Mouse (Mus musculus): ENCODE results near the gene Gm43064. TPM values are rescaled to one million over a fixed set of nuclear protein-coding genes. Genes with fewer than 3 reads are reported as not detected.
"Not testable (repeated sequence)": the region's sequence is repeated elsewhere in the genome, so short reads cannot be mapped to it uniquely, and the experiment has no call there.

The Gm43064 gene
- total RNA-seq, 2 experiments from 2014 or later = 0.12 TPM

- intact Hi-C loops (cut with DNase I); DNase-seq: not testable (repeated sequence)
These were observed 17.3 kb upstream of the Gm43064 start for GRCm38 (mm10) chr3:103792111-103792406.

DNA sequence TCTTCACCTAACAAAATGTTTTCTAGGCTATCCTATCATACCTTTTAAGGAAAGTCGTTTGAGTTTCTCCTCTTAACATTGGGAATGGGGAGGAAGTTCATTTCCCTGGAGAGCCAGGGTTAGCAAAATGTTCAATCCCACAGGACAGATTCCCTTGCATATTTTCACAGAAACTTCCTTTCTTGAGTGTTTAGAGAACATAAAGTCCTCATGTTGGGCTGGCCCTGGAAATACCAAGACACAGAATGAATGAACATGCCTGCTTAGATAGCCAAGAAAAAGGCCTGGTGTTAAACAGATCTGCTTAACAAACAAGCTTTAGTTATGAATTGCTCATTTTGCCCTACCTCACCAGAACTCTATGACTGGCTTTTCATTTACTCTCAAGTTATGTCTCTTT lies 16.8 kb upstream of the Gm43064 start:
- DNase-seq = no peak
- intact Hi-C loops (cut with DNase I) = no loop called here

DNA sequence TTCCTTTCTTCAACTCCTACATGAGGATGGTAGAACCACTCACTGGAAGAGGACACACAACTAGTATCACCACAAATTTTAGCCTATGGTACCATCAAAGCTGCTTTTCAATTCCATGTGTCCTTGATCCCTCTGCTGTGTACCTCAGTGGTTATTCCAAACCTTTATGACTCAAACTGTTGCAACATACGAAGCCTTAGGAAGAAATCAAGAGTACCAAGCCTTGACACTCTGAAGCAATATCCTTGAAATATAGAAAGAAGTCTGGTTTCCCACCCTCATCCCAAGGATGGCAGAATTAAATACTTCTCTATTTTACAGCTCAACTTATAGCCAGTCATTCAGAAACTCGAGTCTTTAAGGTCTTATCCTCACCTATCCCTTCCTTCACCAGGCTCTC lies 13.0 kb upstream of the Gm43064 start:
- intact Hi-C loops (cut with DNase I) = no loop called here
- DNase-seq = no peak

GRCm38 (mm10) chr3:103799507-103799906 lies 9.9 kb upstream of the Gm43064 start:
- intact Hi-C loops (cut with DNase I) = no loop called here
- DNase-seq = no peak

DNA sequence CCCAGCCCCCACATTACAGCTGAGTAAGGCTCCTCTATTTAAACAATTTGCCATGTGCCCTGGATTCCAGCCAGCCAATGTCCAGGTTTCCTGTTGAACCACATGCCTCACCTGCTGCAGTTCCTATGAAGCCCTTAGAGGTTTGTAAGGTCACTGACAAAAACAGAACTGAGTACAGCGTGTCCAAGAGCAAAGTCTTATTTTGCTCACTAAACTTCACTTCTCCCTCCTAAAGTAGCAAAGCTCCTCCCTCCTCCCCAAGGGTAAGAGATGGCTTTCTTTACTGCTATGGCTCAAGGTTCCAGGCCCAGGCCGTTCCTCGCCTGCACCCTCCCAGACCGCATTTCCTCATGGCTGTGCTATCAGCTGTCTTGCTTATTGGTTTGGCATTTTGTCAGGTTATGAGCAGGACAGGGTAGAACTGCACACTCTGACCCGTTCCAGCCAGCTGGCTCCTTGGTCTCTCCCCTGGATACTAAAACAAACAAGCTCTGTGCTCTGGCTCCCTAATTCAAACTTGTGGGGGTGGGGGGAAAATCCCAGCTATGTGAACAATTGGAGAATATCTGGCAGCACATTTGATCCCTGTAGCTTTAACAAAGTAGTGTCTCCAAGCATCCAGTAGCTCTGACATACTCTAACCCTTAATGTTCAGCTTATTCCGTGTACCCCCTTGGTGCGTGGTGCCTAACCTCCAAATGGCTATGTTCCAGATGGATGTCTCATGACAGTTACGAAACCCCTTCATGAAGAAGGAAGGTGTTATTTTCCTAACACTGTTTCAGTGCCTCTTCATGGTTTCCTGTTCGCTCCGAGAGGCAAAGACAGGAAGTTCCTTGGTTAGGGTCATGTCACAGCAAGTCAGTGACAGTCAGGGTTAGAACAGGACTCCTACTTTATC lies 7.5 kb upstream of the Gm43064 start:
- DNase-seq = peak; percentile 84 to 85
- intact Hi-C loops (cut with DNase I) = no loop called here

GRCm38 (mm10) chr3:103802861-103803260 lies 6.5 kb upstream of the Gm43064 start:
- no peak for DNase-seq
- intact Hi-C loops (cut with DNase I) = no loop called here

DNA sequence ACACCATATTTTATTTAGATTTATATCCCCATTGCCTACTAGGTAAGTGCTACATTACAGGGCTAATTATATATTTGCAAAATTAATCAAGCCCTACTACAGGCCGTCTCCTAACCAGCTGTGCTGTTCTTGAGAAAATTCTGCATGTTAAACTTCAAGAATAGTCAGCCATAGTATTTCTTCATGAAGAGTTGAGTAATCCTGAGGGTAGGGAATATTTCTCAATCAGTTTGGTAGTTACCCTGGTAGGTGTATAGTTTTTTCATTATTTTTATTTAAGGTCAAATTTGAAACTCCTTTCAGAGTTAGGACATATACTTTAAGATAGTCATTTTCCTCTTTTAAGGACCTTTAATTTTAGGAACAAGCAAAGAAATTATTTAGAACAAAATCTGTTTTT lies 3.7 kb upstream of the Gm43064 start:
- intact Hi-C loops (cut with DNase I) = loop anchor here (5.0 kb wide), 1 partner anchor 33 kb away; no protein-coding TSS in a partner anchor
- DNase-seq = no peak

DNA sequence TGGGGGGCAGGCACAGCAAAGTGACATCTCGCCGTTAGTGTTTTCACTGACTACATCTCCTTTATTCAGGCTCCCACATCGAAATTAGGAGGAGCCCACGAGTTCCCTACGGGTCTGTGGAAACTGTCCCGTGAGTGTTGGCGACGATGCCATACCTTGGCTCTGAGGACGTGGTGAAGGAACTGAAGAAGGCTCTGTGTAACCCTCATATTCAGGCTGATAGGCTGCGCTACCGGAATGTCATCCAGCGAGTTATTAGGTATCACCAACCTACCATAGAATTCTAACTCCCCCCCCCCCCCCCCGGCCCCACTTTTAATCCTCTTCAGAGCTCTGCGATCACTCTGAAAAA lies 402 bp downstream of the Gm43064 start:
- DNase-seq = no peak
- intact Hi-C loops (cut with DNase I) = loop anchor here (1.0 to 5.0 kb wide), 3 partner anchors 18 to 78 kb away; partner anchors contain the start of gene Hipk1

GRCm38 (mm10) chr3:103810967-103811366 lies 1.6 kb downstream of the Gm43064 start:
- intact Hi-C loops (cut with DNase I) = loop anchor here (5.0 kb wide), 1 partner anchor 76 kb away; no protein-coding TSS in a partner anchor
- DNase-seq = no peak

- intact Hi-C loops (cut with DNase I) = loop anchor here (5.0 kb wide), 1 partner anchor 60 kb away; no protein-coding TSS in a partner anchor
- no peak for DNase-seq
These were observed 18.2 kb downstream of the Gm43064 start for GRCm38 (mm10) chr3:103827548-103827947.

DNA sequence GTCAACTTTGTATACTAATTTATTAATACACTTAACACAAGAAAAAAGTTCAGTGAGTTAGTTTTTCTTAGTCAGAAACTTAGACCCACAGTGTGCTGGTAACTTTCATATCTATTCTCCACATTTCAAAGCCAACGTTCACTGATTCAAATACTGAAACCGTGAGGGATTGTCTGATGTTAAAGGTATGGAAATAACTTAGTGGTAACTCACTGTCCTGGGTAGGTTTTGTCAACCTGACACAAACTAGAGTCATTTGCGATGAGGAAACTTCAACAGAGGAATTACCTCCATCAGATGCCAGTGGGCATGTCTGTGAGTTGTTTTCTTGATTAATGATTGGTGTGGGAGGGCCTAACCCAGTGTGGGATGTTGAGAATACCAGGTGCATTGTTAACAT lies 19.7 kb downstream of the Gm43064 start:
- DNase-seq = no peak
- intact Hi-C loops (cut with DNase I) = loop anchor here (5.0 kb wide), 1 partner anchor 58 kb away; no protein-coding TSS in a partner anchor

- DNase-seq; intact Hi-C loops (cut with DNase I): not testable (repeated sequence)
These were observed 21.3 kb downstream of the Gm43064 start for GRCm38 (mm10) chr3:103830681-103831080.

DNA sequence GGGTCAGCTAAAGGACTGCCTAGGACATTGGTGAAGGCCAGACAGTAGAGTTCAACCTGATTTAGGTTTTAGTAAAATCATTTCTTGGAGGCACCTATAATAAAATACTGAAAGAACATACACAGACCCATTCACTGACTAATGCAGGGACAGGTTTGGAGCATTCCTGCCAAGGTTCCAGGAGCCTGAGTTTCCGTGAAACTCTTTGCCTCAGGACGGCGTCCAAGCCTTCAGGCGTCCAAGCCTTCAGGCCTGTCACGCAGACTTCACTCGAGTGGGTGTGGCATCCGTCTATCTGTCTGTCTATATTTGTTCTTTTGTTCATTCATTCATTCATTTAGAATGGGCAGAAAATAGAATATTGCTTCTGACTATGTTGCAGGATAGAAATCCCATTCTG lies 21.8 kb downstream of the Gm43064 start:
- intact Hi-C loops (cut with DNase I) = no loop called here
- DNase-seq = no peak

DNA sequence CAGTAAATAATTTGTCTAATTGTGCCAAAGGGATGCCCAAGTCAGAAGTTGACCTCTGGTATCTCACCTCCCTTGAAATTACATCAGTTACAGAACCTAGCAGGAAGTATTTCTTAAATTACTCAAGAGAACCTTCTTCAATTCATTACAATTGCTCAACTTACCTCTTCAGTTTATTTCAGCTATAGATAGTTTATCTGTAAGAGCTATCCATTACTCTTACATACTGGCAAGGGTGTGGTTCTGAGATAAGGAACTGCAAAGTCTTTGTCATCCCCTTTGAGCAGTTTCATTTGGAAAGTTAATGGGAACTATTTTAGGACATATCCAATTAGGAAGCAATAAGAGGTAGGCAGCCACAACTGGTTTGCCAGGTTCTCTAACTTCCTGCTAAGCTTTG lies 23.1 kb downstream of the Gm43064 start, which contains the start of gene Bcl2l15:
Gene Bcl2l15 (plus strand): TSS at position 176 of the 400 bp plus-strand sequence.
- intact Hi-C loops (cut with DNase I) = no loop called here
- no peak for DNase-seq

GRCm38 (mm10) chr3:103834001-103834400 lies 24.6 kb downstream of the Gm43064 start:
- intact Hi-C loops (cut with DNase I) = no loop called here

GRCm38 (mm10) chr3:103835272-103835950 lies 26.0 kb downstream of the Gm43064 start:
- intact Hi-C loops (cut with DNase I) = no loop called here
- no peak for DNase-seq

More at GRCm38 (mm10) chr3:103834001-103834400, 24.6 kb downstream of the Gm43064 start:
- no peak for DNase-seq

DNA sequence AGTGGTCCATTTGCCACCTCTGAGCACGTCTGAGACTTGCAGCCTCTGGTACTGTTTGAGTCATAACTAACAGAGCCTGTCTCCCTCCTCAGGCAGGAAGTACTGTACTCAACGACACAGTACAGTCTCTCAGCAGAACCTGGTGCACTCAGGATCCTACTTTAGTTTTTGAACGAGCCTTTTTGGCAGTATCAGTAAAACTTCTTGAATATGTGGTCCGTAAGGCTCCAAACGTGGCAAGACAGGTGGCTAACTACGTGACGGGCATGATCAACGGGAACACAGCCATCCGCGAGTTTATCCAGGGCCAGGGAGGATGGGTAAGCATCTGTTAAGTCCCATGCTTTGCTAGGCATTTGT lies 26.6 kb downstream of the Gm43064 start:
- intact Hi-C loops (cut with DNase I) = no loop called here
- DNase-seq = no peak

DNA sequence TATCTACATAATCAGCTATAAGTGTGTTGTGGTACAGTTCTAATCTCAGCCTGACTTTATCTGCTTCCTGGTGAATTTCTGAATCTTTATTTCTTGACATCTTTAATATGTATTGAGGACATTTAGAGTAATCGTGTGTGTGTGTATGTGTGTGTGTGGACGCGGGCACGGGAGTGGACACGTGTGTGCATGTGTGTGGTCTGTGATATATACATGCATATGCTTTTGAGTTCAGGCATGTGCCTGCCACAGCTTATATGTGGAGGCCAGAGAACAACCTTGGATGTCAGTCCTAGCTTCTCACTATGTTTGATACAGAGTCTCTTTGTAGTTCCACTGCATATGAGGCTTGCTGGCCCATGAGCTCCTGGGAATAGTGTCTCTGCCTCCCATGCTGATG lies 27.1 kb downstream of the Gm43064 start:
- intact Hi-C loops (cut with DNase I) = no loop called here
- no peak for DNase-seq

DNA sequence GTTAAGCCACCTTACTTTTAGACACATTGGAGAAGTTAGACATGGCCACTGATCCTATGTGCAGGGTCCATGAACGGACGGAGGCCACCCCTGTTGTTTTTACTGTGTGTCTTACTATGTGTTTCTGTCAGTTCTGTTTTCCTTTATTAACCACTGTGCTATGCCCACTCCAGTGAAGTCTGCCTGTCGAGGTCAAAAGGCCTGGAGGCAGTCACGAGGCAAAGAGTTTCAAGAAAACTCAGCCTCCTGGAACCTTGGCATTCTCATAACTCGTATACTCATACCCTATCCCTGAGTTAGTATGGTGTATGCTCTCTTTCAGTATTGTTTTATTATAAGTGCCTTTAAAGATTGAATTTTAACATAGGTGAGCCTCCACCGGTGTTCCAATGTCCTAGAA lies 30.3 kb downstream of the Gm43064 start:
- intact Hi-C loops (cut with DNase I) = no loop called here
- DNase-seq = no peak

DNA sequence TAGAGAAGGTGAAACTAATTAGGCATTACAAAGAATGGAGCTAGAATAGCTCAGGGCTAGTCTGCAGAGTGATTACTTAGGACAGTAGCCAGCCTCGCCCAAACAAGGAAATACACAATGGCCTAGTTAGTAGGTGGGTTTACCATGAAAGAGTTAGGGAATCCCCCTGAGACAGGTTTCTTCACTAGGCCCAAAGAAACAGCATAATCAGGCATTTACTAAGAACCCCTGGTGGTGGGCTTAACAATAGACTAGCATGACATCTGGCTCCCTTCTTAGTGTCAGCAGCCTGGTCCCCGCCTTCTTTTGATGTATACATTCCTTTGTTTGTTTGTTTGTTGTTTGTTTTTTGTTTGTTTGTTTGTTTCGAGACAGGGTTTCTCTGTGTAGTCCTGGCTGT lies 30.8 kb downstream of the Gm43064 start:
- DNase-seq; intact Hi-C loops (cut with DNase I): not testable (repeated sequence)

- intact Hi-C loops (cut with DNase I); DNase-seq: not testable (repeated sequence)
These were observed 31.6 kb downstream of the Gm43064 start for GRCm38 (mm10) chr3:103840946-103841345.

All from heart, postnatal 14 days (tissue).